Mouse (Mus musculus) myocyte (in vitro differentiated cells): ENCODE results near the gene Mat2a. TPM values are rescaled to one million over a fixed set of nuclear protein-coding genes. Genes with fewer than 3 reads are reported as not detected.

Source experiments
- H3K27me3 ChIP-seq: one replicate; pipeline ENCODE4 v1.6.1; 2011; ENCODE audit not compliant: control insufficient read depth, insufficient read depth, insufficient read length
- H3K36me3 ChIP-seq: one replicate; pipeline ENCODE4 v1.6.1; 2011; ENCODE audit not compliant: control insufficient read depth, insufficient read depth
- H3K4me2 ChIP-seq: one replicate; pipeline ENCODE4 v1.6.1; 2011; ENCODE audit warnings: low read depth, control low read depth
- H3K4me3 ChIP-seq: one replicate; pipeline ENCODE4 v1.5.1; 2011; ENCODE audit warnings: mild to moderate bottlenecking, control low read depth, moderate library complexity
- H3K79me2 ChIP-seq: one replicate; pipeline ENCODE4 v1.6.1; 2011; ENCODE audit not compliant: control insufficient read depth, insufficient read depth
- H3ac ChIP-seq: one replicate; pipeline ENCODE4 v1.6.1; 2011; ENCODE audit not compliant: control insufficient read depth, insufficient read length
- E2F4 ChIP-seq: IDR thresholded peaks from one replicate; pipeline ENCODE4 v1.6.1; 2011; ENCODE audit warnings: mild to moderate bottlenecking, control low read depth, moderate library complexity; ENCODE audit not compliant: insufficient read depth
- MAX ChIP-seq: IDR thresholded peaks from one replicate; pipeline ENCODE4 v1.6.1; 2011; ENCODE audit warnings: low read depth, mild to moderate bottlenecking, control low read depth
- MYOD1 ChIP-seq, 3 experiments: IDR thresholded peaks; one replicate each; pipeline ENCODE4 v1.6.1; 2011; ENCODE audit warnings: control low read depth in 2 of 3, low read depth in 2 of 3, mild to moderate bottlenecking in 2 of 3, moderate library complexity in 1 of 3; ENCODE audit not compliant: insufficient read length in 2 of 3, control insufficient read depth in 1 of 3
- MYOG ChIP-seq, 3 experiments: IDR thresholded peaks; one replicate each; pipeline ENCODE4 v1.6.1; 2011; ENCODE audit warnings: control low read depth in 2 of 3, low read depth in 2 of 3, mild to moderate bottlenecking in 2 of 3; ENCODE audit not compliant: insufficient read length in 2 of 3, control insufficient read depth in 1 of 3, insufficient read depth in 1 of 3
- POLR2A ChIP-seq: IDR thresholded peaks from one replicate; pipeline ENCODE4 v1.6.1; 2011; ENCODE audit warnings: low read depth, mild to moderate bottlenecking, control low read depth, moderate library complexity; ENCODE audit not compliant: insufficient read length
- POLR2AphosphoS2 ChIP-seq: IDR thresholded peaks from one replicate; pipeline ENCODE4 v1.6.1; 2011; ENCODE audit warnings: low read depth, control low read depth; ENCODE audit not compliant: insufficient read length
- REST ChIP-seq: IDR thresholded peaks from one replicate; pipeline ENCODE4 v1.6.1; 2011; ENCODE audit warnings: mild to moderate bottlenecking, control low read depth, moderate library complexity; ENCODE audit not compliant: insufficient read depth, insufficient read length
- SRF ChIP-seq: IDR thresholded peaks from one replicate; pipeline ENCODE4 v1.6.1; 2011; ENCODE audit warnings: low read depth; ENCODE audit not compliant: control insufficient read depth, insufficient read length
- TCF12 ChIP-seq: IDR thresholded peaks from one replicate; pipeline ENCODE4 v1.6.1; 2011; ENCODE audit warnings: mild to moderate bottlenecking, control low read depth; ENCODE audit not compliant: poor library complexity, insufficient read depth, severe bottlenecking
- TCF3 ChIP-seq: IDR thresholded peaks from one replicate; pipeline ENCODE4 v1.6.1; 2011; ENCODE audit warnings: low read depth, control low read depth; ENCODE audit not compliant: insufficient read length
- USF1 ChIP-seq: IDR thresholded peaks from one replicate; pipeline ENCODE4 v1.6.1; 2011; ENCODE audit warnings: low read depth, mild to moderate bottlenecking, control low read depth, moderate library complexity
- polyA plus RNA-seq: library from polyadenylated mRNA; unstranded; fragments of >200 nt; fragmentation: generic; extraction: Trizol; gene quantifications from one replicate; pipeline ENCODE4 v1.2.1, GENCODE M21; 2012; ENCODE audit warnings: missing spikeins

Mat2a gene
- polyA plus RNA-seq = 142 TPM

DNA sequence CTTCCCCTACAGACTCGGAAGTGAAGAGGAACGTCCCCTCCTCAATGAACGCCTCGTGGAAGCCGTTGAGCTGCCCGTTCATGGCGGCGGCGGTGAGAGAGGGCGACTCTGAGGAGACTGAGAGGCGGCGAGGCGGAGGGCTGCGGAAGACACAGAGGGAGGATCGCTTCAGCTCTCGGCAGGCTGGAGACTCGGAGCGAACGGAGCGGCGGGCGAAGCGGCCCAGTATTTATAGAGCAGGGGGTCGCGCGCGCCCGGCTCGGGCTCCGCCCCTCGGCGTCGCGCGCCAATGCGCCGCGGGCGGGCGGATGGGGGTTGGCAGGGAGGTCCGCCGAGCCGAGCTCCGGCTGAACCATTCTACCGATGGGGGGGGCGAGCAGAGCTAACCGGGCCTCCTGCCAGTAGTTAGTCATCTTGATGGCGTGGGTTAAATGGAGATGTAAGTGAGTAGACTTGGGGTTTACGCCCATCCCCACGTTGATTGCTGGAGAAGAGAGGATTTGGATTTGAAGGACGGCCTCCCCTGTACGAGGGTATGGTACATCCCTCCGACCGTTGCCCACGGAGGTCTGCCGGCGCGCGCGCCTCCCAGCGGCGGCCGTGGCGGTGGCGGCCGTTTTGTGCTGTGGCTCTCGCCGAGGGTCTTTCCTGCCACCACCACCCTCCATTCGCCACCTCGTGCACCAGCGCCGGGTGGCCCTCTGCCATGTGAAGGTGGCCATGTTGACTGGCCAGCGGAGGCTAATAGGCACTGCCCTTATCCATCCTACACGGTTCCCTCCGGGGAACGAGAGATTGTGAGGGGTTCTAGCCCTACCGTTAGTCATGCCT is at the start of gene Mat2a:
Gene Mat2a (minus strand): TSS at position 204 of the 831 bp plus-strand sequence.
- peaks cover 40% of the 10 kb centered on the region for H3K79me2 ChIP-seq
- TF ChIP-seq MYOG (IDR thresholded peaks at IDR 0.05; ENCODE audit: control insufficient read depth in 1 of 3, insufficient read depth in 1 of 3, insufficient read length in 2 of 3, low read depth in 2 of 3) (peak in 1 of 3 experiments; percentile 15), POLR2AphosphoS2 (peak; percentile 98), E2F4 (no peak), MAX (no peak), MYOD1 (IDR thresholded peaks at IDR 0.05; ENCODE audit: control insufficient read depth in 1 of 3, insufficient read length in 2 of 3, low read depth in 2 of 3) (peak in 1 of 3 experiments; percentile 43), POLR2A (peak; percentile 91), SRF (peak; percentile 25)
- H3K36me3 ChIP-seq = peaks cover 37% of the 10 kb centered on the region
- H3ac ChIP-seq = peak within 1 kb of the TSS; percentile 96
- H3K4me3 ChIP-seq = peak within 1 kb of the TSS; percentile 77
- H3K27me3 ChIP-seq = no peaks in the 10 kb centered on the region
- peak within 1 kb of the TSS; percentile 87 for H3K4me2 ChIP-seq

GRCm38 (mm10) chr6:72488850-72489249 is 49.5 kb upstream of the Mat2a start:
- no peaks in the 10 kb centered on the region for H3K27me3 ChIP-seq
- H3K4me3 ChIP-seq = no peak overlapping the region
- no peak overlapping the region for H3ac ChIP-seq
- TF ChIP-seq POLR2AphosphoS2 (no peak), POLR2A (no peak), MYOD1 (IDR thresholded peaks at IDR 0.05; ENCODE audit: control insufficient read depth in 1 of 3, insufficient read length in 2 of 3, low read depth in 2 of 3) (peak; percentile 45 to 82 (median 75)), MAX (no peak), MYOG (IDR thresholded peaks at IDR 0.05; ENCODE audit: control insufficient read depth in 1 of 3, insufficient read depth in 1 of 3, insufficient read length in 2 of 3, low read depth in 2 of 3) (peak in 1 of 3 experiments; percentile 71)
- H3K36me3 ChIP-seq = no peaks in the 10 kb centered on the region
- no peaks in the 10 kb centered on the region for H3K79me2 ChIP-seq
- H3K4me2 ChIP-seq = peak overlapping the region; percentile 35

DNA sequence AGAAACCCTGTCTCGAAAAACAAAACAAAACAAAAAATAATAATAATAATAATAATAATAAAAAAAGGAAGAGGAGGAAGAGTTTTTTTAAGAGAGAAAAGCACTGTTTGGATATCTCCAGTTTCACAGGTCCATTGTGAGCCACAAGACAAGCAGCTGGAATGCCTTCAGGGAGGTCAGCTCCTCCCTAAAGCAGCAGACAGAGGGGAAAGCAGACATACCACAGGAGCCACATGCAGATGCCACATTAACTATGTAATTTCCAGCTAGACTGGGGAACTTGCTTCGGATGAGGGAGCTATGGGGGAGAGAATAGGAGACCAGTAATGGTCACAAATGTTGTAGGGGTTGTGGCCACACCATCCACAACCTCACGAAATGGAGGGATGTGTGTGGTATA is 47.9 kb upstream of the Mat2a start:
- H3K27me3 ChIP-seq = no peaks in the 10 kb centered on the region
- no peaks in the 10 kb centered on the region for H3K36me3 ChIP-seq
- no peak overlapping the region for H3ac ChIP-seq
- H3K4me3 ChIP-seq = no peak overlapping the region
- no peaks in the 10 kb centered on the region for H3K79me2 ChIP-seq
- H3K4me2 ChIP-seq = peak overlapping the region; percentile 53
- TF ChIP-seq SRF (no peak), MYOG (IDR thresholded peaks at IDR 0.05; ENCODE audit: control insufficient read depth in 1 of 3, insufficient read depth in 1 of 3, insufficient read length in 2 of 3, low read depth in 2 of 3) (peak in 2 of 3 experiments; percentile 25 to 54), MYOD1 (IDR thresholded peaks at IDR 0.05; ENCODE audit: control insufficient read depth in 1 of 3, insufficient read length in 2 of 3, low read depth in 2 of 3) (peak in 2 of 3 experiments; percentile 40 to 47)

DNA sequence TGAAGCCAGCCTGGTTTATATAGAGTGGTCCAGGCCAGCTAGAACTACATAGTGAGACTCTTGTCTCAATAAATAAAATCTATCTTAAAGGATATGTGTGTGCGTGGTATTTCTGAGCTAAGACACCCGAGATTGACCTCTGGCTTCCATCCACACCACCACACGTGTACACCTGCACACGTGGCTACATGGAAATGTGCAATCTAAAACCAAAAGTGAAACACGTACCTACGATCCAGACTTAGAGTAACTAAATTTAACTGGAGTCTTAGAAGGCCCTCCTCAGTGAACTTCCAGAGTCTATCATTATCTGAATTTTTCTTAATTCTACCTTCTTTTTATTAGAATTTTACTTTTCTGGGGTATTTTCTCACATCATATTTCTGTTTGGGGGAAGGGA is 46.9 kb upstream of the Mat2a start:
- Histone ChIP-seq H3K79me2 (no peaks in the 10 kb centered on the region), H3K4me3 (no peak overlapping the region), H3K27me3 (no peaks in the 10 kb centered on the region), H3ac (no peak overlapping the region), H3K4me2 (no peak overlapping the region), H3K36me3 (no peaks in the 10 kb centered on the region)
- TF ChIP-seq POLR2AphosphoS2 (no peak), SRF (no peak), TCF12 (no peak), USF1 (no peak), E2F4 (no peak), MAX (no peak), REST (no peak), MYOG (IDR thresholded peaks at IDR 0.05; ENCODE audit: control insufficient read depth in 1 of 3, insufficient read depth in 1 of 3, insufficient read length in 2 of 3, low read depth in 2 of 3) (no peak), TCF3 (no peak), MYOD1 (IDR thresholded peaks at IDR 0.05; ENCODE audit: control insufficient read depth in 1 of 3, insufficient read length in 2 of 3, low read depth in 2 of 3) (no peak), POLR2A (no peak)

DNA sequence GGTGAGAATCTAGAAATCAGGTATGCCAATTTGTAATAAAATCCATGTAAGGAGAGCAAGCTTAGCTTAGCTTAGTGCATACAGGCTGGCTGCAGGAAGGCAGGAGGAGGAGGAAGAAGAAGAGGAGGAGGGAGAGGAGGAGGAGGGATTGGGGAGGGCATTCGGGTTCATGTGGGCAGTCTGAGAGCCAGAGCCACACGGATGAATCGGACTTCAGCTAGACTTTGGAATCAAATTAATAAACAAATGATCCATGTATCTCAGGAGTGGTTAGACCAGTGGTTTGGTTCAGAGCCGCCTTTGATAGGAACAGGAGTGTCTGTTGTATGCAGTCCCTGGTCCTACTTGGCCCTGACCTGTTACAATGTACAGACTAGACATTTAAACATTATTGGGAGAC is 45.5 kb upstream of the Mat2a start:
- Histone ChIP-seq H3K27me3 (no peaks in the 10 kb centered on the region), H3K4me3 (no peak overlapping the region), H3K4me2 (no peak overlapping the region), H3K36me3 (no peaks in the 10 kb centered on the region), H3K79me2 (no peaks in the 10 kb centered on the region), H3ac (no peak overlapping the region)
- TF ChIP-seq TCF12 (no peak), TCF3 (no peak), POLR2AphosphoS2 (no peak), MAX (no peak), MYOG (IDR thresholded peaks at IDR 0.05; ENCODE audit: control insufficient read depth in 1 of 3, insufficient read depth in 1 of 3, insufficient read length in 2 of 3, low read depth in 2 of 3) (no peak)
